Mouse (Mus musculus) left cerebral cortex, postnatal 36 days (tissue): ENCODE data around the gene Brip1. TPM values are rescaled to one million over a fixed set of nuclear protein-coding genes. Genes with fewer than 3 reads are reported as not detected.
A peak's percentile ranks its signal among the peaks of the same experiment; 100 is the strongest.

Experiments
- DNase-seq, 2 experiments: peaks; one replicate each; pipeline ENCODE4 v3.0.0; 2021 to 2022; ENCODE audit warnings: low spot score in 2 of 2, mixed read lengths in 1 of 2
- intact Hi-C: fragments of 180-260 bp; cut with DNase I; formaldehyde crosslinking; loops from one replicate; pipeline ENCODE4 v1.15.1; 2025
- total RNA-seq, 2 experiments: library from RNA; stranded (reverse); gene quantifications; 2 replicates each; pipeline ENCODE4 v1.2.3; 2021

The Brip1 gene
- total RNA-seq, 2 experiments from 2014 or later, result 0.07 to 0.23 TPM

GRCm38 (mm10) chr11:86117078-86117869 is 83.7 kb downstream of the Brip1 start:
- intact Hi-C loops, result no loop called here
- DNase-seq, result no peak

- intact Hi-C loops, result no loop called here
- no peak for DNase-seq
These were observed 85.0 kb downstream of the Brip1 start for GRCm38 (mm10) chr11:86115955-86116354.

GRCm38 (mm10) chr11:86107276-86107675 is 93.7 kb downstream of the Brip1 start:
- intact Hi-C loops, result no loop called here
- no peak for DNase-seq

GRCm38 (mm10) chr11:86106596-86106995 is 94.4 kb downstream of the Brip1 start:
- DNase-seq, result no peak
- intact Hi-C loops, result no loop called here

- DNase-seq, result no peak
- intact Hi-C loops, result no loop called here
These were observed 99.8 kb downstream of the Brip1 start for GRCm38 (mm10) chr11:86101191-86101590.

- no peak for DNase-seq
- intact Hi-C loops, result no loop called here
These were observed 101.7 kb downstream of the Brip1 start for GRCm38 (mm10) chr11:86099341-86099740.

GRCm38 (mm10) chr11:86088815-86089214 is 112.2 kb downstream of the Brip1 start:
- intact Hi-C loops, result no loop called here
- no peak for DNase-seq

GRCm38 (mm10) chr11:86084522-86084921 is 116.5 kb downstream of the Brip1 start:
- intact Hi-C loops, result no loop called here
- peak; percentile 26 to 38 for DNase-seq

- intact Hi-C loops, result no loop called here
- DNase-seq, result no peak
These were observed 123.0 kb downstream of the Brip1 start for GRCm38 (mm10) chr11:86078025-86078424.

GRCm38 (mm10) chr11:86076966-86077365 is 124.0 kb downstream of the Brip1 start:
- intact Hi-C loops, result no loop called here

GRCm38 (mm10) chr11:86076403-86076802 is 124.6 kb downstream of the Brip1 start:
- DNase-seq, result no peak
- intact Hi-C loops, result no loop called here

More at GRCm38 (mm10) chr11:86076966-86077365, 124.0 kb downstream of the Brip1 start:
- no peak for DNase-seq

GRCm38 (mm10) chr11:86075371-86075770 is 125.6 kb downstream of the Brip1 start:
- DNase-seq, result no peak
- intact Hi-C loops, result no loop called here

- no peak for DNase-seq
- intact Hi-C loops, result loop anchor here (5.0 kb wide), 2 partner anchors 96 to 104 kb away; no protein-coding TSS in a partner anchor
These were observed 132.3 kb downstream of the Brip1 start for GRCm38 (mm10) chr11:86068651-86069050.

- intact Hi-C loops, result loop anchor here (5.0 kb wide), 2 partner anchors 95 to 105 kb away; no protein-coding TSS in a partner anchor
- DNase-seq, result no peak
These were observed 133.8 kb downstream of the Brip1 start for GRCm38 (mm10) chr11:86067154-86067553.

GRCm38 (mm10) chr11:86064881-86065280 is 136.1 kb downstream of the Brip1 start:
- DNase-seq, result no peak
- intact Hi-C loops, result loop anchor here (2.0 to 5.0 kb wide), 3 partner anchors 93 to 216 kb away; no protein-coding TSS in a partner anchor

GRCm38 (mm10) chr11:86061243-86061642 is 139.8 kb downstream of the Brip1 start:
- no peak for DNase-seq
- intact Hi-C loops, result no loop called here

- DNase-seq, result no peak
- intact Hi-C loops, result no loop called here
These were observed 141.9 kb downstream of the Brip1 start for GRCm38 (mm10) chr11:86059123-86059522.

- no peak for DNase-seq
- intact Hi-C loops, result no loop called here
These were observed 145.2 kb downstream of the Brip1 start for GRCm38 (mm10) chr11:86055806-86056205.

GRCm38 (mm10) chr11:86051383-86051782 is 149.6 kb downstream of the Brip1 start:
- DNase-seq, result no peak
- intact Hi-C loops, result no loop called here

- intact Hi-C loops, result no loop called here
- no peak for DNase-seq
These were observed 150.3 kb downstream of the Brip1 start for GRCm38 (mm10) chr11:86050430-86051280.
